Mouse (Mus musculus) cortical plate, adult 2 months (tissue): ENCODE results near the gene Hcn1. TPM values are rescaled to one million over a fixed set of nuclear protein-coding genes. Genes with fewer than 3 reads are reported as not detected.

Source experiments
- H3K27ac ChIP-seq: fragments of 200-500 bp; 2 replicates; pipeline ENCODE4 v1.5.1; 2012; ENCODE audit warnings: low read length, control low read depth, inconsistent platforms; ENCODE audit not compliant: insufficient read depth
- H3K4me1 ChIP-seq: fragments of 200-500 bp; 2 replicates; pipeline ENCODE4 v1.6.1; 2011; ENCODE audit warnings: low read length; ENCODE audit not compliant: control insufficient read depth, insufficient read depth
- H3K4me3 ChIP-seq: fragments of 200-500 bp; 2 replicates; pipeline ENCODE4 v1.5.1; 2011; ENCODE audit warnings: mild to moderate bottlenecking, low read length, control low read depth; ENCODE audit not compliant: insufficient read depth
- CTCF ChIP-seq: fragments of 200-500 bp; IDR thresholded peaks from 2 replicates; pipeline ENCODE4 v1.5.1; 2011; ENCODE audit warnings: mild to moderate bottlenecking, control low read depth, low read length; ENCODE audit not compliant: insufficient read depth; ENCODE audit errors: extremely low read depth
- POLR2A ChIP-seq: fragments of 200-500 bp; IDR thresholded peaks from 2 replicates; pipeline ENCODE4 v1.6.1; 2011; ENCODE audit warnings: mild to moderate bottlenecking, low read length, control low read depth; ENCODE audit not compliant: insufficient read depth; ENCODE audit errors: extremely low read depth
- polyA plus RNA-seq: library from polyadenylated mRNA; depleted of rRNA; stranded (reverse); fragments of >200 nt; gene quantifications from 2 replicates; pipeline ENCODE4 v1.2.3, GENCODE M21; 2012

Gene Hcn1
- polyA plus RNA-seq, 1 experiment = 11.9 TPM

DNA sequence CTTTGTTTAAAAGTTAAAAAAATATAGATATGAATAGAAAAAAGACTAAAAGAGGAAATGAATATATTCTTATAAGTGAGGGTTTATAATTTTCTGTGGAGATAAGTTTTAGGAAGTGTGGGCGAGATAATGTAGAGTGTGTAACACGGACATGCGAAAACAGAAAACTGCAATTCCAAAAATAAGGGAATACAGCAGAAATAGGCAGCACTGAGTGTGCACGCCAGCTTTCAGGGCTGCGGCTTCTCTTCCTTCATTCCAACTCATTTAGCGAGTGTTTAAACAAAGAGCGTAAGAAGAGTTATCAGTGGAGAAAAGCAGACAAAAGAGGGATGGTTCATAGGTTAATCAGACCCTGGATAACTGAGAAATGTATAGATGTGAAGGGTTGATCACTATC lies 85.5 kb downstream of the Hcn1 start:
- no peak overlapping the region for H3K27ac ChIP-seq
- H3K4me3 ChIP-seq = no peak overlapping the region
- H3K4me1 ChIP-seq = no peaks in the 10 kb centered on the region
- no peak for TF ChIP-seq CTCF
- no peak for TF ChIP-seq POLR2A

DNA sequence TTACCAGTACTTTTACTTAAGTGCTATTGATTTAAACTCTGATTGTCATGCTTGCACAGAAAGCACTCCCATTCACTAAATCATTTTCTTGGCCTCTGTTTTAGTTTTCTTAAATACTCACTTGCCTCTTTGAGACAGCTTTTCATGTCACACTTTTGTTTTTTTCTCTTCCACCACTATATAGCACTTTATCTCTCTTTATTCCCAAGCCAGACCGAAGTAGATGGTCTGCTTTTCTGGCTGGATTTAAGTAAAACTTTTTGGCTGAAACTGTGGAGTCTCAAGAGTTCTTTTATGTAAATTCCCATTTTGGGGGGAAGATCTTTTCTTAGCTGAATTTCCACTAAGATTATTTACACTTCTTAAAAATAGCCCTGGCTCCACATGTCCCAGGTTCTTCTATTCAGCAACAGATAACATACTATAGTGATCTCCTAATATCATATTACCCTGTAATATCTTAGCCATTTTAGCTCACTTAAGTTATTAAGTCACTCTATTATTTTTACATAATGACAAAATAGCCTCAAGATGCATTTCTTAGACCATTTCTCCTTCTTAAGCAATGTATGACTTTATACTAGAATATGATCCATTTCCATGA lies 92.7 kb downstream of the Hcn1 start:
- no peak for TF ChIP-seq POLR2A
- no peak for TF ChIP-seq CTCF
- Histone ChIP-seq H3K4me3 (no peak overlapping the region), H3K4me1 (no peaks in the 10 kb centered on the region), H3K27ac (no peak overlapping the region)

DNA sequence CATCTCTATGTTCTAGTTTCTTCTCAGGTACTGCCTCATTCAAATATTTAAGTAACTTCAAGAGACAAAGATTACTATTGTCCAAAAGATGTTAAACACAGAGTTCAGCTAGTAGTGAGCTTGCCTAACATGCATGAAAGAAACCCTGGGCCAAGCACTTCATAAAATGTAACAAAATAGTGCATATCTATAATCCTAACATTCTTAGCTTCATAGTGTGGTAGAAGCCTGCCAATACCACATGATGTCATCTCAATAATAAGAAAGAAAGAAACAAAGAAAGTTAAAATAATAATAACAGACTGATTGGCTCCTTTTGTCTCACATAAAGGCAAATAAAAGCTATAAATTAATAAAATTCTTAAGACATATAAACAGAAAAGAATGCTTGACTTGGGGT lies 103.5 kb downstream of the Hcn1 start:
- H3K27ac ChIP-seq = no peak overlapping the region
- no peak overlapping the region for H3K4me3 ChIP-seq
- H3K4me1 ChIP-seq = no peaks in the 10 kb centered on the region; the same call in 1 of the 2 replicates
- TF ChIP-seq POLR2A (no peak), CTCF (no peak)

DNA sequence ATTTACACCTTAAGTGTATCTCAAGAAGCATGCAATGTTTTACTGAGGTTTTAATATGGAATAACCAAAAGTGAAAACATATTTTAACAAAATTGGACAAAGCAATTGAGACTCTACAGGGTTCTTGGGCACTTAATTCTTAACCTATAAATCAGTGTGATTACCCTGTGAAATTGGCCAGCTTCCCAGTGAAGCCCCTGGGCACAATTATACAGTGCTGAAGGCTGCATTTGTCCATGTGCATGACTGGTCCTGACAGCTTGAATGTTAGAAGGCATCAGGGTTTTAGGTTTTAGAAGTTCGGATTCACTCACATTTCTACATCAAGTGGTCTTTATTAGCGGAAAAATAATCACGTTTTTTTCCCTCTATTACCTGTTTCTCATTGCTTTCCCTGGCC lies 103.9 kb downstream of the Hcn1 start:
- Histone ChIP-seq H3K4me1 (no peaks in the 10 kb centered on the region; the same call in 1 of the 2 replicates), H3K4me3 (no peak overlapping the region), H3K27ac (no peak overlapping the region)
- TF ChIP-seq CTCF (no peak), POLR2A (no peak)

DNA sequence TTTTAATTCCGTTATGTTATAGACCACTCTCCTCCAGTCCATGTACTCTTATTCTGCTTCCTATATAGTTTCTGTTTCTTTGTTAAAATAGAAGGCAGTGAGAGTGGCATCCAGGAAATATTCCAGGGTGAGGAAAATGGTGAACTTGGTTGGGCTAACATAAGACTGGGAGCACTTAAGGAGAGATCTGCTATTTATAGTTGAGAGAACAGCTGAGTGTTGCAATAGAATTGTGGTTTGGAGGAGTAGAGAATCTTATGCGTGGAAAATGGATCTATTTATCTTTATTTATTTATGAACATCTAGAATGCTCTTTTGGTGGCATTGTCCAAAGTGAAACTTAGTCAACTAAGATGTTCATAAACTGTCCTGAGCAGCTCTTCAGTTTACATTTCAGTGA lies 104.4 kb downstream of the Hcn1 start:
- Histone ChIP-seq H3K4me3 (no peak overlapping the region), H3K27ac (no peak overlapping the region), H3K4me1 (no peaks in the 10 kb centered on the region; the same call in 1 of the 2 replicates)
- TF ChIP-seq CTCF = no peak
- TF ChIP-seq POLR2A = no peak

DNA sequence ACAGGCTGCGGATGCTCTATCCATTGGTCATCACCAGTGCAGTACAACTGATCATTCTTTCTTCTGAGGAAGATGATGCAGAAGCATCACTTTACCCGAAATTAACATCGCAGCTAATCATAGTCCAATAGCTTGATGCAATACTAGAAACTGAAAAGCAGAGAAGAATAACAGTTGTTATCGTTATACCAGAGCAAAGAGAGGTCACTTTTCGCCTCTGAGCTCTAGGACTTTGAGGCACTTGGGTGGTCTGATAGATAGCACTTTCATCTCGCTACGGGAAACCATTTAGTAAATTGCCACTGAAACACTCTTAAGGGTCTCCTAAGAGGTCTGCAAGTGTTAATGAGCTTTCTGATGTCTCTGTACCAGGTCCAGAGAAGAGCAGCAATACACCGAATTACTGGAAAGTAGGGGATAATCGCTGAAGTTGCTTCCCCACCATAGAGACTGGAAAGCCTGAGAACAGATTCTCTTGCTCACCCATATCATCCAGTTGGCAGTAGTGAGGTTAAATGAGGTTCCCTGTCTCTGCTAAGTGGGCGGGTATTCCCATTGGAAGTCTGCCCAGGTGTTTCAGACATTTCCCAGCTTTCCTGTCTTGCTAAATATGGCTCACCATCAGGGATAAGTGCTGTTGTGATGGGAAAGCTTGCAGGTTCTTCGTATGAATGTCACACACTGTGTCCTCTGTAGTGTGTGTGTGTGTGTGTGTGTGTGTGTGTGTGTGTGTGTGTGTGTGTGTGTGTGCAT lies 105.0 kb downstream of the Hcn1 start:
- H3K4me3 ChIP-seq = no peak overlapping the region

DNA sequence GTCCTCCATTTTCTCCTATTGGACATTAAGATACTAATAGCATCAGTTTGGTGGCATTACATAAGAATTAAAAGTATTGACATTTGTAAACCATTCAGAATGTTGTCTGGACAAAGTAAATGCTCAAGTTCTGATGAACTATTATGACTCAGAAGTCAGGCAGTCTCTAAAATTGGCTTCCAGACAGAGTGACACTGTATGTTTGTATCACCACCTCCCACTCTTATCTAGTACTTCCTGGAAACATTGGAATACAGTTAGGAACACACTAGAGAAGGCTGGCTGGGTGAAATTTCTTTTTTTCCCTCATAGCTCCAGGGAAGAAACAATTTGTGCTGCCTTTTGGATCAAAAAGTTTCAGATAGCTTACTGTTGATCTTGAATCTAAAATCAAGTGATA lies 108.7 kb downstream of the Hcn1 start:
- Histone ChIP-seq H3K4me3 (no peak overlapping the region), H3K4me1 (no peaks in the 10 kb centered on the region; the same call in 1 of the 2 replicates), H3K27ac (no peak overlapping the region)
- TF ChIP-seq POLR2A (no peak), CTCF (no peak)

More for the DNA sequence above, 105.0 kb downstream of the Hcn1 start:
- Histone ChIP-seq H3K27ac (no peak overlapping the region), H3K4me1 (no peaks in the 10 kb centered on the region; the same call in 1 of the 2 replicates)
- no peak for TF ChIP-seq POLR2A
- TF ChIP-seq CTCF = no peak

DNA sequence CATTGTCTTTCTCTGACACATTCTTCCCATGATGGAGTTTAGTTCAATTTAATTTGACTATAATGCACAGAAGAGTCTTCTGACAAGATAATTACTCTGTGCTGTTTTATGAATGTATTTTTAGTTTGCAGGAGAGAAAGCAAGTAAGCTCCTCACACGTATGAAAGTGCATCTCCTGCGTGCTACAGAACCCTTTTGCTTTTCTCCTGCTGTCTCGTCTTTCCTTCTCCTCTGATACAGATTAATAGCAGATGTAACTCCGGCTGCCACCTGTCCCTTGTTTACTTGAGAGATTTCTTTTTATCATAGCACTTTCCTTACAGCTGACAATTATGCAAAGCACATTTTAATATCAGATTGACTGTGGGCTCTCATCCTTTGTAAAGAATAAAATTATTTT lies 120.0 kb downstream of the Hcn1 start:
- H3K4me1 ChIP-seq = no peaks in the 10 kb centered on the region; the same call in 1 of the 2 replicates
- H3K4me3 ChIP-seq = no peak overlapping the region
- no peak overlapping the region for H3K27ac ChIP-seq
- TF ChIP-seq POLR2A (no peak), CTCF (no peak)

DNA sequence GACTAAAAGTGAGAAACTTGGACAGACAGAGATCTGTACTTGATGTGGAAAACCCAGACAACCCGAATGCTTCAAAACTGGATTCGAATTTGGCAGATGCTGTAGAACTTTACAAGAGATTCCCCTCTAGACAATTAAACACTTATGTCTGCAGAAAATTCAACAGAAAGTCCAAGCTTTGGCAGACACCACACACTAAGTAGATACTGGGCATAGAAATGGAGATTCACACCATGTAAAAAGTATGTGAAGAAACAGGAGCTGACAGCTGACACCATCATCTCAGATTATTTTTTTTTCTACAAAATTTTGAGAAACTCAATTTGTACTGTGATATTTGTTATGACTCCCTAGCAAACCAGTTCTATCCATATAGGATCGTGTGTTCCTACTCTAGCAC lies 122.0 kb downstream of the Hcn1 start:
- TF ChIP-seq POLR2A = no peak
- TF ChIP-seq CTCF = no peak
- no peak overlapping the region for H3K27ac ChIP-seq
- H3K4me1 ChIP-seq = no peaks in the 10 kb centered on the region; the same call in 1 of the 2 replicates
- H3K4me3 ChIP-seq = no peak overlapping the region

DNA sequence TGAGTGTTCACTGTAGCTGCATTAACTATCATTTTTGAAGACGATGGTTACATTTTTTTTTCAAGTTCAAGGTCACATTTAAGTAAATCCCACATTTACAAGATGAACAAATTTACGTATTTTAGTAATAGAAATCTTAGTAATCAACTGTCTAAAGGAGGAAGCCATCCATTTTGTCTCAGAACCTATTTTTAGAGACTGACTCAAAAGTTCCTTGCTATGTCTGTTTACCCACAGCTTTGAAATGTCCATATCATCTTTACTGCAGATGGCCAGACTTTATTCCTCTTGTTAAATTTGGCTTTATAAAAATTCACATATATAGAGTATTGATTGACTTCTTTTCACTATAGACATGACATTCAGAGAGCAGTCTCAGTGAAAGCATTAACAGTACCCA lies 126.3 kb downstream of the Hcn1 start:
- TF ChIP-seq POLR2A (no peak), CTCF (no peak)
- Histone ChIP-seq H3K4me1 (no peaks in the 10 kb centered on the region), H3K27ac (no peak overlapping the region), H3K4me3 (no peak overlapping the region)
